ENCODE assay signal across 28 mouse cellular contexts in genomic region chr10:79906712-79907111, GRCm38 (mm10). TPM values are rescaled to one million over a fixed set of nuclear protein-coding genes. Genes with fewer than 3 reads are reported as not detected.
"Had no signal": no experiment of that assay in that cellular context is flagged by ENCODE, and none has a peak within 500 bp of the region (broad histone marks: within the 10 kb centered on the region; RNA-seq: fewer than 3 reads in every experiment).

No protein-coding gene starts in this region.

- H3K4me3 ChIP-seq: left cerebral cortex, adult 2 months; limb, embryonic 12.5 days; liver, embryonic 12.5 days; liver, embryonic 15.5 days; lung, embryonic 15.5 days; midbrain, embryonic 13.5 days had no signal

- DNase-seq: kidney, postnatal 10 days; kidney, postnatal 36 days; layer of hippocampus, postnatal 36 days; liver; lung, adult 18-20 months; lung, postnatal 10 days; lung, postnatal 36 days; thymus, adult 18-20 months; thymus, postnatal 36 days had no signal

- H3K9me3 ChIP-seq: limb, embryonic 12.5 days; liver, embryonic 12.5 days; liver, embryonic 15.5 days; lung, embryonic 15.5 days; megakaryocyte, embryonic 14.5 days; midbrain, embryonic 10.5 days; midbrain, embryonic 13.5 days had no signal

- H3K27me3 ChIP-seq: liver, embryonic 12.5 days; liver, embryonic 15.5 days; lung, embryonic 15.5 days; megakaryocyte, embryonic 14.5 days had no signal

- H3K27ac ChIP-seq: left cerebral cortex, adult 2 months; limb, embryonic 12.5 days; liver, embryonic 12.5 days; liver, embryonic 15.5 days; lung, embryonic 15.5 days; midbrain, embryonic 13.5 days had no signal

RNA-seq across cellular contexts. Expression of gene Gm26602, which starts 3.9 kb away (rescaled TPM):
- total RNA-seq: layer of hippocampus, adult 8-10 months; layer of hippocampus, postnatal 10 days; layer of hippocampus, postnatal 36 days; left cerebral cortex, adult 2 months; left cerebral cortex, postnatal 10 days; left cerebral cortex, postnatal 36 days had no signal
- polyA plus RNA-seq: liver, embryonic 15.5 days; neural tube, embryonic 11.5 days; small intestine, adult 2 months; spleen, adult 2 months; testis, adult 2 months; urinary bladder, adult 2 months had no signal

RNA-seq across cellular contexts. Expression of gene Cfd, which starts 16.1 kb away (rescaled TPM):
- total RNA-seq: layer of hippocampus, postnatal 10 days; layer of hippocampus, postnatal 36 days; left cerebral cortex, adult 2 months; left cerebral cortex, postnatal 10 days; left cerebral cortex, postnatal 36 days had no signal
- polyA plus RNA-seq: limb, embryonic 12.5 days; liver, embryonic 12.5 days; liver, embryonic 15.5 days; lung, embryonic 15.5 days; midbrain, embryonic 10.5 days; midbrain, embryonic 13.5 days; neural tube, embryonic 11.5 days; neural tube, embryonic 14.5 days; stomach, embryonic 16.5 days had no signal
